In genomic region chr15:79687646-79688267, GRCm38 (mm10) we compare ENCODE assay signal across 8 mouse cellular contexts. TPM values are rescaled to one million over a fixed set of nuclear protein-coding genes. Genes with fewer than 3 reads are reported as not detected.
A peak's percentile ranks its signal among the peaks of the same experiment; 100 is the strongest.
DNase-seq lines count a peak whose midpoint lies in the region; ATAC-seq lines count a peak whose summit lies in the region.

Josd1 (minus strand) TSS chr15:79687919.

- WGBS in heart, embryonic 14.5 days: under 1% methylated on average over 66 of the region's 72 CpGs
- WGBS in liver, embryonic 13.5 days (ENCODE audit: insufficient replicate concordance): under 1% methylated on average over 72 of the region's 72 CpGs
- under 1% methylated on average over 72 of the region's 72 CpGs for WGBS in stomach, embryonic 16.5 days

- H3K36me3 ChIP-seq in heart, embryonic 14.5 days (ENCODE audit: control insufficient read depth, insufficient read depth, low read length): no peaks in the 10 kb centered on the region
- no peaks in the 10 kb centered on the region; the same call in 1 of the 2 replicates for H3K36me3 ChIP-seq in liver, embryonic 13.5 days
- H3K36me3 ChIP-seq in stomach, embryonic 16.5 days (ENCODE audit: control insufficient read depth, insufficient read depth, low read length): no peaks in the 10 kb centered on the region

- DNase-seq in CD4-positive, CD25-positive, alpha-beta regulatory T cell, adult 2 months (ENCODE audit: low read depth, low spot score): peak; percentile 98
- DNase-seq in fibroblast of lung, adult 2 months (ENCODE audit: low read depth): peak; percentile 91
- peak; percentile 98 for DNase-seq in kidney, postnatal 14 days
- DNase-seq in liver, embryonic 13.5 days: peak; percentile 96
- DNase-seq in neural tube, embryonic 10.5 days (ENCODE audit: extremely low spot score, low spot score): peak; percentile 98

- peak within 1 kb of the TSS; percentile 99 for H3K9ac ChIP-seq in heart, embryonic 14.5 days (ENCODE audit: low read length)
- H3K9ac ChIP-seq in liver, embryonic 13.5 days: peak within 1 kb of the TSS; percentile 99
- H3K9ac ChIP-seq in stomach, embryonic 16.5 days (ENCODE audit: low read length): peak within 1 kb of the TSS; percentile 97

- H3K4me3 ChIP-seq in brown adipose tissue, adult 24 weeks (ENCODE audit: insufficient read depth, low read depth, low read length): peak within 1 kb of the TSS; percentile 91
- peak within 1 kb of the TSS; percentile 80 to 96 for H3K4me3 ChIP-seq in heart, embryonic 14.5 days (ENCODE audit: control insufficient read depth in 1 of 2, insufficient read depth in 1 of 2, low read depth in 1 of 2, low read length in 2 of 2)
- peak within 1 kb of the TSS; percentile 91 for H3K4me3 ChIP-seq in liver, embryonic 13.5 days (replicated peaks)
- peak within 1 kb of the TSS; percentile 94 for H3K4me3 ChIP-seq in stomach, embryonic 16.5 days (replicated peaks; ENCODE audit: low read length)

- no peaks in the 10 kb centered on the region for H3K27me3 ChIP-seq in heart, embryonic 14.5 days (ENCODE audit: control insufficient read depth, insufficient read depth, low read length)
- no peaks in the 10 kb centered on the region for H3K27me3 ChIP-seq in liver, embryonic 13.5 days
- no peaks in the 10 kb centered on the region for H3K27me3 ChIP-seq in stomach, embryonic 16.5 days (ENCODE audit: control insufficient read depth, insufficient read depth, low read length)

- H3K27ac ChIP-seq in brown adipose tissue, adult 24 weeks (replicated peaks; ENCODE audit: low read depth, low read length): peak within 1 kb of the TSS; percentile 95
- H3K27ac ChIP-seq in heart, embryonic 14.5 days (replicated peaks in 1 of 2; ENCODE audit: control insufficient read depth in 1 of 2, insufficient read depth in 1 of 2, low read depth in 2 of 2, low read length in 2 of 2): peak within 1 kb of the TSS; percentile 99 to 100
- peak within 1 kb of the TSS; percentile 97 for H3K27ac ChIP-seq in liver, embryonic 13.5 days
- H3K27ac ChIP-seq in stomach, embryonic 16.5 days (ENCODE audit: low read length): peak within 1 kb of the TSS; percentile 98

- peak; percentile 78 for ATAC-seq in heart, embryonic 14.5 days (ENCODE audit: insufficient number of reproducible peaks, insufficient read depth, low FRiP score, low read depth)
- peak; percentile 70 for ATAC-seq in liver, embryonic 13.5 days (ENCODE audit: low read depth)
- ATAC-seq in stomach, embryonic 16.5 days (ENCODE audit: insufficient read depth, low FRiP score): peak; percentile 77

- H3K9me3 ChIP-seq in heart, embryonic 14.5 days (ENCODE audit: control insufficient read depth, low read length): no peaks in the 10 kb centered on the region
- no peaks in the 10 kb centered on the region for H3K9me3 ChIP-seq in liver, embryonic 13.5 days (replicated peaks)
- no peaks in the 10 kb centered on the region for H3K9me3 ChIP-seq in stomach, embryonic 16.5 days (replicated peaks; ENCODE audit: control insufficient read depth, low read length)

- peaks cover 33% of the 10 kb centered on the region for H3K4me1 ChIP-seq in brown adipose tissue, adult 24 weeks (ENCODE audit: control insufficient read depth, insufficient read depth, insufficient read length, low read length)
- H3K4me1 ChIP-seq in heart, embryonic 14.5 days (ENCODE audit: control insufficient read depth in 2 of 2, insufficient read depth in 2 of 2, low read length in 2 of 2): peaks cover 24 to 55% of the 10 kb centered on the region in 2 experiments
- H3K4me1 ChIP-seq in liver, embryonic 13.5 days (replicated peaks): peaks cover 74% of the 10 kb centered on the region
- H3K4me1 ChIP-seq in stomach, embryonic 16.5 days (ENCODE audit: control insufficient read depth, insufficient read depth, low read length): peaks cover 51% of the 10 kb centered on the region

- H3K4me2 ChIP-seq in heart, embryonic 14.5 days (ENCODE audit: low read length): peak within 1 kb of the TSS; percentile 97
- H3K4me2 ChIP-seq in liver, embryonic 13.5 days: peak within 1 kb of the TSS; percentile 87
- H3K4me2 ChIP-seq in stomach, embryonic 16.5 days (ENCODE audit: low read depth, low read length): peak within 1 kb of the TSS; percentile 80

RNA-seq across cellular contexts. Expression of gene Josd1, which starts in this region (rescaled TPM):
- polyA plus RNA-seq in brown adipose tissue, adult 24 weeks (2012; ENCODE audit: insufficient read depth, insufficient read length, missing spikeins): 25.5 and 29.5 TPM in 2 replicates
- polyA plus RNA-seq in heart, embryonic 14.5 days (2014; fragmentation: Nextera tagmentation; extraction: Ambion mirVana): 17.5 and 18.2 TPM in 2 replicates
- polyA plus RNA-seq in liver, embryonic 13.5 days (2015; fragmentation: Nextera tagmentation; extraction: Ambion mirVana): 20.0 and 21.6 TPM in 2 replicates
- polyA plus RNA-seq in stomach, embryonic 16.5 days (2015; fragmentation: Nextera tagmentation; extraction: Ambion mirVana): 16.1 and 16.6 TPM in 2 replicates

Comparison
In these comparisons a context has a peak if more than half of its experiments do, and no peak if none do; other contexts are left out.
1. Peak in every context shown above with its lines: DNase-seq, ATAC-seq, H3K4me3 ChIP-seq and H3K27ac ChIP-seq.